Mouse (Mus musculus): ENCODE data around the gene Olfr1046.

GRCm38 (mm10) chr2:86177720-86178119 is 41.4 kb downstream of the Olfr1046 start, which contains the start of gene Olfr1044:
- TF ChIP-seq CTCF (IDR thresholded peaks at IDR 0.05; ENCODE audit: low read depth, low read length) = no peak
- no peak for TF ChIP-seq POLR2A (IDR thresholded peaks at IDR 0.05; ENCODE audit: extremely low read depth, insufficient read depth, low read length)
